Mouse (Mus musculus) stomach, embryonic 15.5 days (tissue): ENCODE data around the gene Lamc1. TPM values are rescaled to one million over a fixed set of nuclear protein-coding genes. Genes with fewer than 3 reads are reported as not detected.

ENCODE experiments used
- ATAC-seq: fragments of 200-750 bp; cut with Nextera tagmentation; 2 replicates; pipeline ENCODE4 v1.8.0; 2017; ENCODE audit warnings: low read depth, moderate number of reproducible peaks, moderate TSS enrichment; ENCODE audit not compliant: insufficient read depth, low FRiP score
- H3K27ac ChIP-seq: fragments of 300-500 bp; sonication (generic); 2 replicates; pipeline ENCODE4 v1.5.1; 2015; ENCODE audit warnings: mild to moderate bottlenecking, inconsistent platforms
- H3K27me3 ChIP-seq: fragments of 300-500 bp; sonication (generic); replicated peaks from 2 replicates; pipeline ENCODE4 v1.6.1; 2015; ENCODE audit warnings: inconsistent platforms
- H3K36me3 ChIP-seq: fragments of 300-500 bp; sonication (generic); 2 replicates; pipeline ENCODE4 v1.6.1; 2015; ENCODE audit warnings: inconsistent platforms
- H3K4me1 ChIP-seq: fragments of 300-500 bp; sonication (generic); 2 replicates; pipeline ENCODE4 v1.6.1; 2015; ENCODE audit warnings: inconsistent platforms
- H3K4me2 ChIP-seq: fragments of 300-500 bp; sonication (generic); 2 replicates; pipeline ENCODE4 v1.6.1; 2015; ENCODE audit warnings: mild to moderate bottlenecking, inconsistent platforms
- H3K4me3 ChIP-seq: fragments of 300-500 bp; sonication (generic); replicated peaks from 2 replicates; pipeline ENCODE4 v1.5.1; 2015; ENCODE audit warnings: inconsistent platforms
- H3K9ac ChIP-seq: fragments of 300-500 bp; sonication (generic); 2 replicates; pipeline ENCODE4 v1.6.1; 2015; ENCODE audit warnings: inconsistent platforms
- H3K9me3 ChIP-seq: fragments of 300-500 bp; sonication (generic); 2 replicates; pipeline ENCODE4 v1.6.1; 2016; ENCODE audit warnings: inconsistent platforms
- WGBS: fragments of 180-500 bp; shearing (Covaris S2); methylation state at CpG from one replicate; pipeline ENCODE4 v1.1.7; 2015; 5-methylcytosine and 5-hydroxymethylcytosine counted together
- polyA plus RNA-seq: library from polyadenylated mRNA; unstranded; fragments of >200 nt; fragmentation: Nextera tagmentation; extraction: Ambion mirVana; gene quantifications from 2 replicates; pipeline ENCODE4 v1.2.1, GENCODE M21; 2015

Lamc1 gene
- polyA plus RNA-seq, 1 experiment from 2014 or later = 64.0 TPM

GRCm38 (mm10) chr1:153180160-153180559 is 152.4 kb downstream of the Lamc1 start:
- Histone ChIP-seq H3K36me3 (no peaks in the 10 kb centered on the region), H3K4me1 (0 out of 2 replicates have a peak, but pooled peaks cover 3% of the 10 kb centered on the region), H3K9ac (no peak overlapping the region), H3K4me2 (no peak overlapping the region), H3K27ac (peak overlapping the region; percentile 58), H3K27me3 (no peaks in the 10 kb centered on the region), H3K9me3 (no peaks in the 10 kb centered on the region), H3K4me3 (no peak overlapping the region)
- whole genome bisulfite sequencing = 68% methylated on average over 4 of the region's 4 CpGs
- no peak for ATAC-seq

- H3K9me3 ChIP-seq = no peaks in the 10 kb centered on the region
- 59% methylated on average over 12 of the region's 12 CpGs for WGBS
- H3K36me3 ChIP-seq = no peaks in the 10 kb centered on the region
- no peak overlapping the region for H3K4me3 ChIP-seq
- no peak overlapping the region for H3K4me2 ChIP-seq
- peaks cover 18% of the 10 kb centered on the region; the same call in 1 of the 2 replicates for H3K4me1 ChIP-seq
- H3K9ac ChIP-seq = no peak overlapping the region
- peak; percentile 47 for ATAC-seq
- no peak overlapping the region; the same call in 1 of the 2 replicates for H3K27ac ChIP-seq
- H3K27me3 ChIP-seq = no peaks in the 10 kb centered on the region
These were observed 157.8 kb downstream of the Lamc1 start for GRCm38 (mm10) chr1:153174801-153175200.

- no peak overlapping the region for H3K9ac ChIP-seq
- WGBS = 37% methylated on average over 3 of the region's 3 CpGs
- H3K27ac ChIP-seq = no peak overlapping the region
- H3K4me2 ChIP-seq = no peak overlapping the region
- no peak for ATAC-seq
- no peaks in the 10 kb centered on the region for H3K27me3 ChIP-seq
- H3K4me1 ChIP-seq = peaks cover 18% of the 10 kb centered on the region; the same call in 1 of the 2 replicates
- no peaks in the 10 kb centered on the region for H3K36me3 ChIP-seq
- H3K4me3 ChIP-seq = no peak overlapping the region
- H3K9me3 ChIP-seq = no peaks in the 10 kb centered on the region
These were observed 159.3 kb downstream of the Lamc1 start for GRCm38 (mm10) chr1:153173276-153173675.

GRCm38 (mm10) chr1:153172291-153172731 is 160.3 kb downstream of the Lamc1 start:
- Histone ChIP-seq H3K4me2 (peak overlapping the region; percentile 22; the same call in 1 of the 2 replicates), H3K9ac (no peak overlapping the region), H3K27ac (peak overlapping the region; percentile 51), H3K4me1 (peaks cover 18% of the 10 kb centered on the region; the same call in 1 of the 2 replicates), H3K9me3 (no peaks in the 10 kb centered on the region), H3K4me3 (no peak overlapping the region), H3K27me3 (no peaks in the 10 kb centered on the region), H3K36me3 (no peaks in the 10 kb centered on the region)
- ATAC-seq = 0 out of 2 replicates have a peak, but pooled peaks have one; percentile 45
- 13% methylated on average over 9 of the region's 9 CpGs for WGBS

GRCm38 (mm10) chr1:153171011-153171410 is 161.6 kb downstream of the Lamc1 start:
- H3K4me3 ChIP-seq = no peak overlapping the region
- no peak overlapping the region for H3K4me2 ChIP-seq
- no peak overlapping the region for H3K9ac ChIP-seq
- no peaks in the 10 kb centered on the region for H3K9me3 ChIP-seq
- WGBS = 63% methylated on average over 10 of the region's 10 CpGs
- peaks cover 18% of the 10 kb centered on the region; the same call in 1 of the 2 replicates for H3K4me1 ChIP-seq
- no peak overlapping the region for H3K27ac ChIP-seq
- H3K36me3 ChIP-seq = no peaks in the 10 kb centered on the region
- no peaks in the 10 kb centered on the region for H3K27me3 ChIP-seq
- no peak for ATAC-seq

Other genes starting within 250 kb of the Lamc1 start
- gene Lamc2, start 146.3 kb downstream of the Lamc1 start, polyA plus RNA-seq = 12.9 and 13.4 TPM in 2 replicates
- gene Shcbp1l, start 92.4 kb upstream of the Lamc1 start, polyA plus RNA-seq = 0.28 and 0.34 TPM in 2 replicates
- gene Dhx9, start 154.9 kb upstream of the Lamc1 start, polyA plus RNA-seq = 30.9 and 32.6 TPM in 2 replicates
- 16.6 and 17.6 TPM in 2 replicates for gene Npl, start 217.3 kb upstream of the Lamc1 start, polyA plus RNA-seq